Mouse (Mus musculus) leukemia stem cell, adult 10-12 weeks (primary cell): Measurements from ENCODE around the gene Usp10. TPM values are rescaled to one million over a fixed set of nuclear protein-coding genes. Genes with fewer than 3 reads are reported as not detected.

Experiments
- polyA plus RNA-seq: library from polyadenylated mRNA; stranded (reverse); fragments of >175 nt; gene quantifications from 2 replicates; pipeline ENCODE4 v1.2.3, GENCODE M21; 2012; ENCODE audit warnings: low replicate concordance

Gene Usp10
- 62.5 and 64.6 TPM in 2 replicates for polyA plus RNA-seq

GRCm38 (mm10) chr8:119909944-119910546 lies at the start of gene Usp10:
Gene Usp10, plus strand, starts transcription at chr8:119910360.

GRCm38 (mm10) chr8:119861706-119862389 lies 48.3 kb upstream of the Usp10 start, which contains the start of gene Klhl36:
Gene Klhl36, plus strand, starts transcription at chr8:119862266.

GRCm38 (mm10) chr8:119910547-119911257 lies 542 bp downstream of the Usp10 start, which contains the start of gene Gm20388:
Gene Gm20388, plus strand, starts transcription at chr8:119910841.

GRCm38 (mm10) chr8:119992249-119992648 lies 82.1 kb downstream of the Usp10 start, which contains the start of gene Crispld2:
Gene Crispld2, plus strand, starts transcription at chr8:119992438.

Other genes starting within 250 kb of the Usp10 start
- 0.47 TPM in 1 of 2 replicates, not detected in the other for gene Wfdc1, start 244.0 kb upstream of the Usp10 start, polyA plus RNA-seq
- not detected in 2 replicates for gene Atp2c2, start 210.4 kb upstream of the Usp10 start, polyA plus RNA-seq
- gene Tldc1, start 131.9 kb upstream of the Usp10 start, polyA plus RNA-seq: 2.4 and 5.7 TPM in 2 replicates
- gene Cotl1, start 69.8 kb upstream of the Usp10 start, polyA plus RNA-seq: 243 and 414 TPM in 2 replicates
- gene Klhl36, start 48.1 kb upstream of the Usp10 start, polyA plus RNA-seq: 4.3 and 5.7 TPM in 2 replicates
- 25.9 and 45.1 TPM in 2 replicates for gene Gm20388, start 481 bp downstream of the Usp10 start, polyA plus RNA-seq
- gene Crispld2, start 82.1 kb downstream of the Usp10 start, polyA plus RNA-seq: 0.92 and 1.6 TPM in 2 replicates
- gene Zdhhc7, start 191.1 kb downstream of the Usp10 start, polyA plus RNA-seq: 27.0 and 42.0 TPM in 2 replicates
- 2.2 and 5.1 TPM in 2 replicates for gene 6430548M08Rik, start 203.8 kb downstream of the Usp10 start, polyA plus RNA-seq